Mouse (Mus musculus) G1E (cell line): ENCODE data around the gene Ppp1r9b. TPM values are rescaled to one million over a fixed set of nuclear protein-coding genes. Genes with fewer than 3 reads are reported as not detected.

ENCODE experiments used
- ATAC-seq: 2 replicates; pipeline ENCODE4 v1.8.0; 2016; ENCODE audit warnings: mild to moderate bottlenecking; ENCODE audit not compliant: insufficient number of reproducible peaks, poor library complexity, low FRiP score, severe bottlenecking; ENCODE audit errors: extremely low read depth
- DNase-seq: peaks from one replicate; pipeline ENCODE4 v3.0.0; 2012; ENCODE audit warnings: low spot score
- H3K27me3 ChIP-seq: 2 replicates; pipeline ENCODE4 v1.6.1; 2012; ENCODE audit warnings: mild to moderate bottlenecking, low read length, inconsistent platforms; ENCODE audit not compliant: insufficient read depth
- H3K36me3 ChIP-seq: replicated peaks from 2 replicates; pipeline ENCODE3; 2012; ENCODE audit warnings: mild to moderate bottlenecking, inconsistent platforms
- H3K4me1 ChIP-seq: 2 replicates; pipeline ENCODE4 v1.6.1; 2012; ENCODE audit warnings: low read depth, low read length, inconsistent platforms, mixed read lengths; ENCODE audit not compliant: insufficient read depth
- H3K4me3 ChIP-seq: 2 replicates; pipeline ENCODE4 v1.5.1; 2012; ENCODE audit warnings: low read depth, mild to moderate bottlenecking, inconsistent platforms, low read length, moderate library complexity, mixed read lengths
- H3K9me3 ChIP-seq: replicated peaks from 2 replicates; pipeline ENCODE4 v1.6.1; 2012; ENCODE audit warnings: inconsistent platforms
- CTCF ChIP-seq: IDR thresholded peaks from 2 replicates; pipeline ENCODE4 v1.5.1; 2012; ENCODE audit warnings: low read depth, low read length, inconsistent platforms, mixed read lengths
- GATA1 ChIP-seq: IDR thresholded peaks from 2 replicates; pipeline ENCODE4 v1.6.1; 2012; ENCODE audit warnings: borderline replicate concordance, low read length, inconsistent platforms, mixed read lengths
- GATA2 ChIP-seq: IDR thresholded peaks from 2 replicates; pipeline ENCODE4 v1.6.1; 2012; ENCODE audit warnings: low read depth, low read length, inconsistent platforms, borderline replicate concordance
- POLR2AphosphoS5 ChIP-seq: IDR thresholded peaks from 2 replicates; pipeline ENCODE4 v1.6.1; 2012; ENCODE audit warnings: low read depth, low read length, inconsistent platforms; ENCODE audit not compliant: insufficient replicate concordance
- TAL1 ChIP-seq: conservative IDR thresholded peaks from 2 replicates; pipeline ENCODE4 v1.6.1; 2012; ENCODE audit warnings: low read depth, low read length, inconsistent platforms, mixed read lengths
- polyA plus RNA-seq: library from polyadenylated mRNA; stranded (reverse); fragments of >175 nt; gene quantifications from 2 replicates; pipeline ENCODE4 v1.2.3, GENCODE M21; 2012
- total RNA-seq, 2 experiments: library from RNA; stranded (forward) in 1 of 2; stranded (reverse) in 1 of 2; fragments of 200-1000 nt in 1 of 2; fragments of >200 nt in 1 of 2; fragmentation: Nextera tagmentation in 1 of 2; gene quantifications; 2 replicates each; pipeline ENCODE4 v1.2.3; 2014 to 2017

Ppp1r9b gene
- total and polyA plus RNA-seq, 3 experiments: 83.2 to 207 (median 117) TPM

GRCm38 (mm10) chr11:94996101-94996500 is 5.3 kb downstream of the Ppp1r9b start:
- H3K36me3 ChIP-seq: peaks cover 93% of the 10 kb centered on the region
- no peak for ATAC-seq
- H3K4me3 ChIP-seq: peak overlapping the region; percentile 61; the same call in 1 of the 2 replicates

GRCm38 (mm10) chr11:94996984-94997383 is 6.1 kb downstream of the Ppp1r9b start:
- Histone ChIP-seq H3K36me3 (peaks cover 100% of the 10 kb centered on the region), H3K4me1 (peaks cover 99% of the 10 kb centered on the region)
- no peak for DNase-seq

More at GRCm38 (mm10) chr11:94996101-94996500, 5.3 kb downstream of the Ppp1r9b start:
- Histone ChIP-seq H3K4me1 (peaks cover 96% of the 10 kb centered on the region), H3K9me3 (no peaks in the 10 kb centered on the region), H3K27me3 (no peaks in the 10 kb centered on the region)
- DNase-seq: no peak
- TF ChIP-seq POLR2AphosphoS5: no peak
- no peak for TF ChIP-seq GATA2
- TF ChIP-seq TAL1: no peak
- no peak for TF ChIP-seq CTCF
- no peak for TF ChIP-seq GATA1

GRCm38 (mm10) chr11:94997596-94997995 is 6.8 kb downstream of the Ppp1r9b start:
- Histone ChIP-seq H3K27me3 (no peaks in the 10 kb centered on the region), H3K4me3 (peak overlapping the region; percentile 70), H3K36me3 (peaks cover 100% of the 10 kb centered on the region), H3K9me3 (no peaks in the 10 kb centered on the region), H3K4me1 (peaks cover 99% of the 10 kb centered on the region)
- no peak for TF ChIP-seq GATA2
- TF ChIP-seq TAL1: peak; percentile 58
- TF ChIP-seq POLR2AphosphoS5: no peak
- no peak for TF ChIP-seq GATA1
- no peak for TF ChIP-seq CTCF
- ATAC-seq (peak; percentile 82), DNase-seq (peak; percentile 87)

More at GRCm38 (mm10) chr11:94996984-94997383, 6.1 kb downstream of the Ppp1r9b start:
- ATAC-seq: no peak
- Histone ChIP-seq H3K4me3 (peak overlapping the region; percentile 70; the same call in 1 of the 2 replicates), H3K27me3 (no peaks in the 10 kb centered on the region), H3K9me3 (no peaks in the 10 kb centered on the region)
- no peak for TF ChIP-seq GATA2
- TF ChIP-seq TAL1: no peak
- TF ChIP-seq POLR2AphosphoS5: no peak
- TF ChIP-seq GATA1: no peak
- no peak for TF ChIP-seq CTCF

- DNase-seq (peak; percentile 66), ATAC-seq (no peak)
- Histone ChIP-seq H3K4me3 (peak overlapping the region; percentile 70), H3K27me3 (no peaks in the 10 kb centered on the region), H3K4me1 (peaks cover 99% of the 10 kb centered on the region), H3K36me3 (peaks cover 100% of the 10 kb centered on the region), H3K9me3 (no peaks in the 10 kb centered on the region)
- TF ChIP-seq TAL1 (no peak), POLR2AphosphoS5 (no peak), GATA2 (no peak), CTCF (no peak), GATA1 (no peak)
Observed at GRCm38 (mm10) chr11:94998041-94998531, 7.3 kb downstream of the Ppp1r9b start.

- DNase-seq: no peak
- peaks cover 100% of the 10 kb centered on the region for H3K36me3 ChIP-seq
- H3K4me3 ChIP-seq: peak overlapping the region; percentile 60; the same call in 1 of the 2 replicates
- TF ChIP-seq GATA1 (no peak), POLR2AphosphoS5 (no peak), GATA2 (no peak), CTCF (no peak), TAL1 (no peak)
- ATAC-seq: no peak
- H3K4me1 ChIP-seq: peaks cover 99% of the 10 kb centered on the region
- H3K27me3 ChIP-seq: no peaks in the 10 kb centered on the region
- no peaks in the 10 kb centered on the region for H3K9me3 ChIP-seq
Observed at GRCm38 (mm10) chr11:95000128-95000527, 9.3 kb downstream of the Ppp1r9b start.

GRCm38 (mm10) chr11:95000548-95000947 is 9.7 kb downstream of the Ppp1r9b start:
- Histone ChIP-seq H3K4me3 (peak overlapping the region; percentile 60; the same call in 1 of the 2 replicates), H3K9me3 (no peaks in the 10 kb centered on the region), H3K27me3 (no peaks in the 10 kb centered on the region), H3K4me1 (peaks cover 99% of the 10 kb centered on the region), H3K36me3 (peaks cover 100% of the 10 kb centered on the region)
- TF ChIP-seq TAL1 (no peak), GATA1 (no peak), CTCF (no peak), POLR2AphosphoS5 (no peak), GATA2 (no peak)
- ATAC-seq: peak; percentile 11; the same call in 1 of the 2 replicates
- peak; percentile 50 for DNase-seq
